Mouse (Mus musculus) fibroblast of lung, adult 2 months (primary cell): ENCODE data around the gene Rab11fip5.

Source experiments
- DNase-seq: peaks from one replicate; pipeline ENCODE4 v3.0.0-alpha.2; 2011; ENCODE audit warnings: low read depth

Rab11fip5 gene

GRCm38 (mm10) chr6:85307894-85308293, 66.5 kb downstream of the Rab11fip5 start:
- no peak for DNase-seq

GRCm38 (mm10) chr6:85306375-85306774, 68.1 kb downstream of the Rab11fip5 start:
- DNase-seq: no peak

- no peak for DNase-seq
Measured at GRCm38 (mm10) chr6:85305826-85306225, 68.6 kb downstream of the Rab11fip5 start.

GRCm38 (mm10) chr6:85304966-85305365, 69.5 kb downstream of the Rab11fip5 start:
- no peak for DNase-seq

- peak; percentile 61 for DNase-seq
Measured at GRCm38 (mm10) chr6:85302326-85303055, 71.9 kb downstream of the Rab11fip5 start.

- DNase-seq: no peak
Measured at GRCm38 (mm10) chr6:85295384-85296167, 78.9 kb downstream of the Rab11fip5 start.

GRCm38 (mm10) chr6:85294004-85294379, 80.4 kb downstream of the Rab11fip5 start:
- DNase-seq: no peak

GRCm38 (mm10) chr6:85293255-85294003, 81.0 kb downstream of the Rab11fip5 start:
- no peak for DNase-seq

- DNase-seq: no peak
Measured at GRCm38 (mm10) chr6:85290869-85291824, 83.3 kb downstream of the Rab11fip5 start.

- no peak for DNase-seq
Measured at GRCm38 (mm10) chr6:85288193-85288857, 86.1 kb downstream of the Rab11fip5 start.

GRCm38 (mm10) chr6:85286283-85287047, 88.0 kb downstream of the Rab11fip5 start:
- no peak for DNase-seq
